Mouse (Mus musculus) erythroblast, embryonic 14.5 days (primary cell): ENCODE measurements around the gene Tesk2.

Experiments used
- GATA1 ChIP-seq: IDR thresholded peaks from 2 replicates; pipeline ENCODE4 v1.6.1; 2012; ENCODE audit warnings: low read length, inconsistent platforms, mixed read lengths
- TAL1 ChIP-seq: IDR thresholded peaks from 3 replicates; pipeline ENCODE4 v1.6.1; 2012; ENCODE audit warnings: low read length, inconsistent platforms, mixed read lengths

- TF ChIP-seq GATA1 (no peak), TAL1 (no peak)
These were observed 59.8 kb downstream of the Tesk2 start for GRCm38 (mm10) chr4:116780541-116780940.
